Mouse (Mus musculus): Measurements from ENCODE around the gene Dmwd.

DNA sequence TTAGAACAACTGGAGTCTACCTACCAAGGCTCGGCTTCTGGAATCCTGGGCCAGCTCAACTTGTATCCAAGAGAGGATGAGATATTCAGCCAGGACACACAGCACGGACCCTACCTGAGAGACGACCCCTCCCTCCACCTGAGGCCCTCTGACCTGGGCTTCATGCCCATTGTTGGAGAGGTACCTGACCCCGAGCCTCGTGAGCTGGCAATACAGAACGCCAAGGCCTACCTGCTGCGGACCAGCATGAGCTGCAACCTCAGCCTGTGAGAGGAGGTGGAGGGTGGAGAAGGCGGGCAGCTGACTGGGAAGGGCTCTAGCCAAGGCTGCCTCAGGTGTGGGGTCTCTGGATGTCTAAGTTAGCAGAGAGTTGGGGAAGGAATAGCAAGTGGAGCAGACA lies 20.9 kb upstream of the Dmwd start:
- TF ChIP-seq CTCF (IDR thresholded peaks at IDR 0.05; ENCODE audit: extremely low read depth, insufficient read depth, low read length) (no peak), POLR2A (IDR thresholded peaks at IDR 0.05; ENCODE audit: extremely low read depth, insufficient read depth, low read length) (no peak)

Measured in cortical plate, adult 2 months (tissue).